Mouse (Mus musculus): ENCODE data around the gene Metap1d. TPM values are rescaled to one million over a fixed set of nuclear protein-coding genes. Genes with fewer than 3 reads are reported as not detected.

Gene Metap1d
- 10.9 TPM for polyA plus RNA-seq (2014; fragmentation: Illumina TruSeq; extraction: RNeasy Lipid Tissue Mini Kit (QIAGEN cat#74804))

DNA sequence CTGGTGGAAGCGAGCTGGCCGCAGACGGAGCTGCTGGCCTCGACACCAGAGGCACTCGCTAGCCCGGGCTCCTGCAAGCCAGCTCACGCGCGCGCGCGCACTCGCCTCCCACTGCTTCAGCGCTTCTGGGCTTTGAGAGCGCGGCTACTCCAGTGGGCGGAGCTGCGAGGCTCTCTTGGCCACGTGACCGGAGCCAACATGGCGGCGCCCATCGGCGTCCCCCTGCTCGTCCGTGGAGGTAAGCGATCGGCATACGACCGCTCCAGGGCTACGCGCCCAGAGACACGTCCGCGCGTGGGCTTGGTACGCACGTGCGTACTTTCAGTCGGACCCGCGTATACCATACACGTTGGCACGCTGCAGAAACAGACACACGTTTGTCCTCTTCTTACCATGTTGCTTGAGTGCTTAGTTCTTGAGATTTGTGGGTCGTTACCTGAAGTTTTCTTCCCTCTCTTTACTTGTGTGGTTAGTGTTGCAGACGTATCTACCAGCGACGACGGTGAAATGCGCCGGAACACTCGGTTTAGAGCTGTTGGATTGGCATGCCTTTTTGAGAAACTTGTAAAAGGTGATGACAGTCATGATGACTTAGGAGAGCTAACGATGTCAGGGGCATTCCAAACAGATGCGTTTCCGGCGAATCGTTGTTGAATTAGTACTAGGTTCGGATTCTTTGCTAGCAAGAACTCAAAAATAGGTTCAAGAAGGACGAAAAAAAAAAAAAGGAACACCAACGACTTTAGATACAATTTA lies at the start of gene Metap1d:
Gene Metap1d, plus strand, starts transcription at position 116 of the 756 bp plus-strand sequence.

GRCm38 (mm10) chr2:71528014-71528713 lies 75.1 kb downstream of the Metap1d start, which contains the start of gene Dlx1:
Gene Dlx1, plus strand, starts transcription at chr2:71528113.

DNA sequence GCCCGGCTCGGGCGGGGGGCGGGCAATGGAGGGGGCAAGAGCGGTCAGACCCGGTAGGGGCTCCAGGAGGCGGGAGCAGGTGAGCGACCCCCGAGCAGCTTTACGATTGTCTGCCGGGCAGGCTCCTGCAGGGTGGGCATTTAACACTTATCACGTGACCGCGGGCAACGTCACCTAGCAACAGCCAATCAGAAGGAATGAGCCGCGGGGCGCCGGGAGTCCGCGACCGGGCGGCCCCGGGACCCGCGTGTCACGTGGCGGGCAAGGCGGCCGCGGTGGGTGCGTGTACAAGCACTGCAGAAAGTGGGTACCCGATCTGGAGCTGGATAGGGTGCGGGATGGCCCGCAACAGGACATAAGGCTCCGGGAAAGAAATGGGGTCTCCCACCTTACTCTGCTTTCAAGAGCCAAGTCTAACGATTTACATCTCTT lies 93.6 kb downstream of the Metap1d start, which contains the start of gene Dlx2:
Gene Dlx2, minus strand, starts transcription at position 115 of the 432 bp plus-strand sequence.

Other genes starting within 250 kb of the Metap1d start
- gene Dync1i2, start 241.6 kb upstream of the Metap1d start, polyA plus RNA-seq (2014; fragmentation: Illumina TruSeq; extraction: RNeasy Lipid Tissue Mini Kit (QIAGEN cat#74804)) = 271 TPM
- gene Slc25a12, start 85.5 kb upstream of the Metap1d start, polyA plus RNA-seq (2014; fragmentation: Illumina TruSeq; extraction: RNeasy Lipid Tissue Mini Kit (QIAGEN cat#74804)) = 18.6 TPM
- 236 TPM for gene Hat1, start 64.3 kb upstream of the Metap1d start, polyA plus RNA-seq (2014; fragmentation: Illumina TruSeq; extraction: RNeasy Lipid Tissue Mini Kit (QIAGEN cat#74804))
- not detected for gene Dlx1, start 74.8 kb downstream of the Metap1d start, polyA plus RNA-seq (2014; fragmentation: Illumina TruSeq; extraction: RNeasy Lipid Tissue Mini Kit (QIAGEN cat#74804))
- gene Dlx2, start 93.5 kb downstream of the Metap1d start, polyA plus RNA-seq (2014; fragmentation: Illumina TruSeq; extraction: RNeasy Lipid Tissue Mini Kit (QIAGEN cat#74804)) = not detected

Measured in ovary, adult 10 weeks (tissue).